Mouse (Mus musculus): ENCODE results near the gene Spata2. TPM values are rescaled to one million over a fixed set of nuclear protein-coding genes. Genes with fewer than 3 reads are reported as not detected.

Gene Spata2
- total RNA-seq, 1 experiment from 2014 or later, result 16.9 TPM

- ATAC-seq (replicated peaks in 1 of 2; ENCODE audit: insufficient read depth in 1 of 2, low FRiP score in 2 of 2, low TSS enrichment in 1 of 2, low read depth in 1 of 2, poor library complexity in 2 of 2, severe bottlenecking in 2 of 2), result no peak
Observed at GRCm38 (mm10) chr2:167435631-167436030, 57.1 kb downstream of the Spata2 start.

DNA sequence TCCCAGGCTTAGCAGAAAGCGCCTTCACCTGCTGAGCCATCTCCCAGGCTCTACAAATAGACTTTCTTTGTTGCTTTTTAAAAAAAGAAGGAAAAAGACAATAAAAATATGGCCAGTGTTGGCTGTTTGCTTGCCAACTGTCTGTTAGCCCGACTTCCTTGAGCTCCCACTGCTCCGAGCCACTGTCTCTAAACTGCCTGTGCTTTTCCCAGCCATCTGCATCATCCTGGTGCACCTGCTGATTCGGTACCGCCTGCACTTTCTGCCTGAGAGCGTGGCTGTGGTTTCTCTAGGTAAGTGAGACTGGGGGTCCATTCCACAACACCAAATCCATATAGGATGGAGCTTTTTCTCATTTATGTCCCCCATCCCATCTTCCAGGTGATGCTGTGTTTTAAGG lies 58.1 kb downstream of the Spata2 start:
- no peak for ATAC-seq (replicated peaks in 1 of 2; ENCODE audit: insufficient read depth in 1 of 2, low FRiP score in 2 of 2, low TSS enrichment in 1 of 2, low read depth in 1 of 2, poor library complexity in 2 of 2, severe bottlenecking in 2 of 2)

DNA sequence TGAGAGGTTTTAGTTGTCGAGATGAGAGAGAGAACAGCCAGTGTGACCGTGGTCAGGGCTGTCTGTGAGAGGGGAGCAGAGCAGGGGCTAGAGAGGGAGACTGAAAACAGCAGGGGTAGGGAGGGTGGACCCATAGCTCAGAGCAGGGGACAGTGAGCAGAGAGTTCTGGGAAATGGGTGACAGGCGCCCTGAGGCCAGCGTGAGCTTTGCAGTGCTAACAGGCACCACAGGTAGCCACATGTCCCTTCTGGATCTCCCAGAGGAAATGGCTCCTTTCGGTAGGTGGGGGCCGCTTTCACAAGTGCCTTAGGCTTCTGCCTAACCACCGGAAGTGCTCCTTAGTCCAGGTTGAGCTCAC lies 61.3 kb downstream of the Spata2 start:
- ATAC-seq (replicated peaks in 1 of 2; ENCODE audit: insufficient read depth in 1 of 2, low FRiP score in 2 of 2, low TSS enrichment in 1 of 2, low read depth in 1 of 2, poor library complexity in 2 of 2, severe bottlenecking in 2 of 2), result no peak

Other genes starting within 250 kb of the Spata2 start
- gene B4galt5, start 143.7 kb downstream of the Spata2 start, total RNA-seq (2017), result 9.9 and 21.1 TPM in 2 replicates
- gene Slc9a8, start 71.2 kb downstream of the Spata2 start, total RNA-seq (2017), result 38.8 and 56.3 TPM in 2 replicates
- gene Rnf114, start 242 bp downstream of the Spata2 start, total RNA-seq (2017), result 43.0 and 53.4 TPM in 2 replicates
- not detected in 2 replicates for gene Snai1, start 45.3 kb upstream of the Spata2 start, total RNA-seq (2017)
- gene Ube2v1, start 139.2 kb upstream of the Spata2 start, total RNA-seq (2017), result 44.9 and 64.5 TPM in 2 replicates
- not detected in 2 replicates for gene Gm20431, start 168.6 kb upstream of the Spata2 start, total RNA-seq (2017)
- 15.5 and 20.1 TPM in 2 replicates for gene Cebpb, start 196.0 kb upstream of the Spata2 start, total RNA-seq (2017)
- gene Tmem189, start 196.9 kb upstream of the Spata2 start, total RNA-seq (2017), result 22.6 and 32.3 TPM in 2 replicates